Mouse (Mus musculus): ENCODE data around the gene Phf21a. TPM values are rescaled to one million over a fixed set of nuclear protein-coding genes. Genes with fewer than 3 reads are reported as not detected.

The Phf21a gene
- total RNA-seq (2021), result 91.3 and 95.3 TPM in 2 replicates
- long read RNA-seq, partial matches to known transcripts, result 5 of 13 reads
- long read RNA-seq, other reads (novel, unspliced or antisense), result 8 of 13 reads

GRCm38 (mm10) chr2:92092817-92093216, at the start of gene Phf21a:
Phf21a (plus strand) TSS chr2:92093117.
- DNase-seq, result no peak

- DNase-seq, result no peak
Measured at GRCm38 (mm10) chr2:92043285-92043684, 49.6 kb upstream of the Phf21a start.

- no peak for DNase-seq
Measured at GRCm38 (mm10) chr2:92047601-92048000, 45.3 kb upstream of the Phf21a start.

- DNase-seq, result no peak
Measured at GRCm38 (mm10) chr2:92048034-92048690, 44.8 kb upstream of the Phf21a start.

GRCm38 (mm10) chr2:92052188-92052587, 40.7 kb upstream of the Phf21a start:
- DNase-seq, result peak; percentile 42

GRCm38 (mm10) chr2:92052754-92053153, 40.2 kb upstream of the Phf21a start:
- no peak for DNase-seq

- peak; percentile 93 for DNase-seq
Measured at GRCm38 (mm10) chr2:92055101-92055813, 37.7 kb upstream of the Phf21a start.

- peak; percentile 60 for DNase-seq
Measured at GRCm38 (mm10) chr2:92055831-92056236, 37.1 kb upstream of the Phf21a start.

- DNase-seq, result no peak
Measured at GRCm38 (mm10) chr2:92056760-92057159, 36.2 kb upstream of the Phf21a start.

GRCm38 (mm10) chr2:92058469-92058868, 34.4 kb upstream of the Phf21a start:
- DNase-seq, result peak; percentile 94

GRCm38 (mm10) chr2:92058936-92059335, 34.0 kb upstream of the Phf21a start:
- no peak for DNase-seq

- peak; percentile 78 for DNase-seq
Measured at GRCm38 (mm10) chr2:92059481-92060220, 33.3 kb upstream of the Phf21a start.

GRCm38 (mm10) chr2:92060291-92060690, 32.6 kb upstream of the Phf21a start:
- no peak for DNase-seq

GRCm38 (mm10) chr2:92061337-92061736, 31.6 kb upstream of the Phf21a start:
- no peak for DNase-seq

GRCm38 (mm10) chr2:92063106-92063505, 29.8 kb upstream of the Phf21a start:
- no peak for DNase-seq

- DNase-seq, result no peak
Measured at GRCm38 (mm10) chr2:92065269-92065888, 27.5 kb upstream of the Phf21a start.

GRCm38 (mm10) chr2:92065938-92066337, 27.0 kb upstream of the Phf21a start:
- DNase-seq, result no peak

- DNase-seq, result no peak
Measured at GRCm38 (mm10) chr2:92066899-92067298, 26.0 kb upstream of the Phf21a start.

- no peak for DNase-seq
Measured at GRCm38 (mm10) chr2:92067600-92067999, 25.3 kb upstream of the Phf21a start.

GRCm38 (mm10) chr2:92069630-92070029, 23.3 kb upstream of the Phf21a start:
- DNase-seq, result no peak

- no peak for DNase-seq
Measured at GRCm38 (mm10) chr2:92071143-92071542, 21.8 kb upstream of the Phf21a start.

- no peak for DNase-seq
Measured at GRCm38 (mm10) chr2:92076086-92076692, 16.7 kb upstream of the Phf21a start.

Measured in adrenal gland, postnatal 25 days (tissue).